Mouse (Mus musculus) kidney, postnatal 0 days (tissue): ENCODE data around the gene Grm4. TPM values are rescaled to one million over a fixed set of nuclear protein-coding genes. Genes with fewer than 3 reads are reported as not detected.

ENCODE experiments used
- ATAC-seq: fragments of 200-750 bp; cut with Nextera tagmentation; replicated peaks from 2 replicates; pipeline ENCODE4 v1.8.0; 2017; ENCODE audit warnings: low read depth, moderate number of reproducible peaks, moderate TSS enrichment, moderate library complexity; ENCODE audit not compliant: low FRiP score
- DNase-seq: peaks from one replicate; pipeline ENCODE4 v3.0.0-alpha.2; 2016; ENCODE audit warnings: low spot score
- H3K27ac ChIP-seq: fragments of 300-500 bp; sonication (generic); 2 replicates; pipeline ENCODE4 v1.5.1; 2014; ENCODE audit warnings: mild to moderate bottlenecking
- H3K27me3 ChIP-seq: fragments of 300-500 bp; sonication (generic); 2 replicates; pipeline ENCODE4 v1.6.1; 2014; ENCODE audit warnings: low read length, mixed read lengths; ENCODE audit not compliant: insufficient read depth
- H3K36me3 ChIP-seq: fragments of 300-500 bp; sonication (generic); 2 replicates; pipeline ENCODE4 v1.6.1; 2014; ENCODE audit warnings: low read length, mixed read lengths; ENCODE audit not compliant: insufficient read depth
- H3K4me1 ChIP-seq: fragments of 300-500 bp; sonication (generic); replicated peaks from 2 replicates; pipeline ENCODE4 v1.6.1; 2014; ENCODE audit warnings: antibody characterized with exemption, low read length, mixed read lengths; ENCODE audit not compliant: insufficient read depth
- H3K4me2 ChIP-seq: fragments of 300-500 bp; sonication (generic); 2 replicates; pipeline ENCODE4 v1.6.1; 2014; ENCODE audit warnings: mild to moderate bottlenecking, low read length, moderate library complexity, mixed read lengths
- H3K4me3 ChIP-seq: fragments of 300-500 bp; sonication (generic); replicated peaks from 2 replicates; pipeline ENCODE4 v1.5.1; 2014; ENCODE audit warnings: low read depth, low read length
- H3K9ac ChIP-seq: fragments of 300-500 bp; sonication (generic); 2 replicates; pipeline ENCODE4 v1.6.1; 2014; ENCODE audit warnings: low read depth, low read length
- H3K9me3 ChIP-seq: fragments of 300-500 bp; sonication (generic); replicated peaks from 2 replicates; pipeline ENCODE4 v1.6.1; 2016; ENCODE audit warnings: low read length, inconsistent platforms, mixed read lengths
- CTCF ChIP-seq: IDR thresholded peaks from 2 replicates; pipeline ENCODE4 v1.5.1; 2016; ENCODE audit warnings: antibody characterized with exemption, low read depth, mild to moderate bottlenecking, moderate library complexity
- whole genome bisulfite sequencing: fragments of 180-500 bp; shearing (Covaris S2); extraction: QIAGEN DNeasy Blood & Tissue Kit; methylation state at CpG from one replicate; pipeline ENCODE4 v1.1.7; 2014; 5-methylcytosine and 5-hydroxymethylcytosine counted together
- polyA plus RNA-seq: library from polyadenylated mRNA; unstranded; fragments of >200 nt; fragmentation: Nextera tagmentation; extraction: Ambion mirVana; gene quantifications from 2 replicates; pipeline ENCODE4 v1.2.1, GENCODE M21; 2015

Gene Grm4
- polyA plus RNA-seq, 1 experiment from 2014 or later: 1.3 TPM

DNA sequence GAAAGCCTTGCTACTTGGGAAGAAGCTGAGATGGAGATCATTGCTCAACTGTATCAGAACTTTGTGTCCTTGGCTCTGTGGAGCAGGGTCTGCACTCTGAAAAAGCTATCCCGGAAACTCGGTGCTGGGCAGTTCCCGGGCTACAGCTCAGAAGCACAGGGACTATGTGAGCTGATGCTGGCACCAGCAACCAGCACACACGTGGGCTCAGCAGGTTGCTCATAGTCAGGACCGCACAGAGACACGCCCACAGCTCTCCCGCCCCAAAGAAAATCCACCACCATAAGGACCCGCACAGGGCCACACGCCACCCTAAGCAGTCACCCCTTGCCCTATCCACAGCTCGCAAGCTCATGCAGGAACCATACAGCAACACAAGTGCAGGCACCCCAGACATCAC is 61.2 kb downstream of the Grm4 start:
- Histone ChIP-seq H3K27me3 (no peaks in the 10 kb centered on the region), H3K27ac (no peak overlapping the region), H3K4me2 (no peak overlapping the region), H3K9ac (no peak overlapping the region), H3K4me1 (no peaks in the 10 kb centered on the region), H3K36me3 (no peaks in the 10 kb centered on the region), H3K4me3 (no peak overlapping the region), H3K9me3 (no peaks in the 10 kb centered on the region)
- ATAC-seq (no peak), DNase-seq (no peak)
- WGBS: 70% methylated on average over 10 of the region's 10 CpGs
- no peak for TF ChIP-seq CTCF

GRCm38 (mm10) chr17:27459241-27459640 is 62.0 kb downstream of the Grm4 start:
- H3K27me3 ChIP-seq: no peaks in the 10 kb centered on the region
- WGBS: 84% methylated on average over 3 of the region's 3 CpGs
- no peaks in the 10 kb centered on the region for H3K36me3 ChIP-seq
- H3K9ac ChIP-seq: no peak overlapping the region
- ATAC-seq (no peak), DNase-seq (no peak)
- no peak overlapping the region for H3K27ac ChIP-seq
- no peak overlapping the region for H3K4me2 ChIP-seq
- H3K4me1 ChIP-seq: no peaks in the 10 kb centered on the region
- H3K4me3 ChIP-seq: no peak overlapping the region
- no peaks in the 10 kb centered on the region for H3K9me3 ChIP-seq
- TF ChIP-seq CTCF: no peak

GRCm38 (mm10) chr17:27457863-27458494 is 63.2 kb downstream of the Grm4 start:
- no peak overlapping the region for H3K4me2 ChIP-seq
- TF ChIP-seq CTCF: no peak
- H3K4me3 ChIP-seq: no peak overlapping the region
- ATAC-seq (no peak), DNase-seq (no peak)
- no peak overlapping the region for H3K27ac ChIP-seq
- no peak overlapping the region for H3K9ac ChIP-seq
- no peaks in the 10 kb centered on the region for H3K36me3 ChIP-seq
- H3K9me3 ChIP-seq: no peaks in the 10 kb centered on the region
- no peaks in the 10 kb centered on the region for H3K27me3 ChIP-seq
- no peaks in the 10 kb centered on the region for H3K4me1 ChIP-seq
- WGBS: 78% methylated on average over 3 of the region's 3 CpGs

GRCm38 (mm10) chr17:27457038-27457577 is 64.1 kb downstream of the Grm4 start:
- Histone ChIP-seq H3K27me3 (no peaks in the 10 kb centered on the region), H3K36me3 (no peaks in the 10 kb centered on the region)

GRCm38 (mm10) chr17:27456364-27456763 is 64.8 kb downstream of the Grm4 start:
- H3K36me3 ChIP-seq: no peaks in the 10 kb centered on the region
- no peak overlapping the region for H3K4me2 ChIP-seq
- H3K4me3 ChIP-seq: no peak overlapping the region
- no peak for TF ChIP-seq CTCF
- DNase-seq: no peak
- H3K4me1 ChIP-seq: no peaks in the 10 kb centered on the region
- no peaks in the 10 kb centered on the region for H3K9me3 ChIP-seq
- no peak overlapping the region for H3K27ac ChIP-seq
- H3K9ac ChIP-seq: no peak overlapping the region
- WGBS: 42% methylated on average over 11 of the region's 11 CpGs
- no peak for ATAC-seq
- H3K27me3 ChIP-seq: no peaks in the 10 kb centered on the region

More at GRCm38 (mm10) chr17:27457038-27457577, 64.1 kb downstream of the Grm4 start:
- WGBS: 88% methylated on average over 9 of the region's 9 CpGs
- no peak overlapping the region for H3K4me2 ChIP-seq
- no peaks in the 10 kb centered on the region for H3K9me3 ChIP-seq
- H3K9ac ChIP-seq: no peak overlapping the region
- TF ChIP-seq CTCF: no peak
- no peak overlapping the region for H3K27ac ChIP-seq
- no peak for ATAC-seq
- DNase-seq: no peak
- no peaks in the 10 kb centered on the region for H3K4me1 ChIP-seq
- H3K4me3 ChIP-seq: no peak overlapping the region

- TF ChIP-seq CTCF: no peak
- ATAC-seq: no peak
These were observed 66.0 kb downstream of the Grm4 start for GRCm38 (mm10) chr17:27455012-27455784.

More at GRCm38 (mm10) chr17:27455012-27455784, 66.0 kb downstream of the Grm4 start:
- no peaks in the 10 kb centered on the region for H3K36me3 ChIP-seq
- DNase-seq: no peak
- H3K4me3 ChIP-seq: no peak overlapping the region
- no peaks in the 10 kb centered on the region for H3K4me1 ChIP-seq
- no peaks in the 10 kb centered on the region for H3K9me3 ChIP-seq
- H3K27ac ChIP-seq: no peak overlapping the region
- no peaks in the 10 kb centered on the region for H3K27me3 ChIP-seq
- 74% methylated on average over 9 of the region's 9 CpGs for whole genome bisulfite sequencing
- no peak overlapping the region for H3K9ac ChIP-seq
- no peak overlapping the region for H3K4me2 ChIP-seq
